Mouse (Mus musculus) adrenal gland (tissue): ENCODE measurements at regions not wholly inside any gene's neighbourhood (a gene's known extent, or its start where the extent isn't known, plus 50 kb on each side); places are given as distances from the start of the nearest gene placed in this dataset.

Experiments
- intact Hi-C: fragments of 180-260 bp; cut with DNase I; formaldehyde crosslinking; loops from one replicate; pipeline ENCODE4 v1.15.1; 2025

GRCm38 (mm10) chr12:59312703-59313102, 93.2 kb upstream of the Fbxo33 start:
- intact Hi-C loops = no loop called here

- intact Hi-C loops = no loop called here
Observed at GRCm38 (mm10) chr12:59307958-59308357, 88.4 kb upstream of the Fbxo33 start.

- intact Hi-C loops = no loop called here
Observed at GRCm38 (mm10) chr12:59304522-59304921, 85.0 kb upstream of the Fbxo33 start.
